Mouse (Mus musculus) forebrain, embryonic 11.5 days (tissue): ENCODE measurements around the gene Taf3. TPM values are rescaled to one million over a fixed set of nuclear protein-coding genes. Genes with fewer than 3 reads are reported as not detected.

Experiments
- ATAC-seq: fragments of 200-750 bp; cut with Nextera tagmentation; replicated peaks from 2 replicates; pipeline ENCODE4 v1.8.0; 2017; ENCODE audit warnings: moderate TSS enrichment; ENCODE audit not compliant: low FRiP score
- DNase-seq: peaks from one replicate; pipeline ENCODE4 v3.0.0-alpha.2; 2017; ENCODE audit warnings: low spot score
- H3K27ac ChIP-seq: fragments of 300-500 bp; sonication (generic); 2 replicates; pipeline ENCODE4 v1.5.1; 2014; ENCODE audit warnings: low read depth, low read length
- H3K27me3 ChIP-seq: fragments of 300-500 bp; sonication (generic); 2 replicates; pipeline ENCODE4 v1.6.1; 2014; ENCODE audit warnings: mild to moderate bottlenecking, low read length, mixed read lengths; ENCODE audit not compliant: control insufficient read depth, insufficient read depth
- H3K36me3 ChIP-seq: fragments of 300-500 bp; sonication (generic); 2 replicates; pipeline ENCODE4 v1.6.1; 2014; ENCODE audit warnings: mild to moderate bottlenecking, low read length, moderate library complexity, mixed read lengths; ENCODE audit not compliant: control insufficient read depth, insufficient read depth
- H3K4me1 ChIP-seq: fragments of 300-500 bp; sonication (generic); replicated peaks from 2 replicates; pipeline ENCODE4 v1.6.1; 2014; ENCODE audit warnings: low read length, mixed read lengths; ENCODE audit not compliant: control insufficient read depth, insufficient read depth
- H3K4me2 ChIP-seq: fragments of 300-500 bp; sonication (generic); 2 replicates; pipeline ENCODE4 v1.6.1; 2014; ENCODE audit warnings: low read depth, mild to moderate bottlenecking, low read length, moderate library complexity, mixed read lengths; ENCODE audit not compliant: severe bottlenecking
- H3K4me3 ChIP-seq: fragments of 300-500 bp; sonication (generic); 2 replicates; pipeline ENCODE4 v1.5.1; 2014; ENCODE audit warnings: low read depth, low read length
- H3K9ac ChIP-seq: fragments of 300-500 bp; sonication (generic); 2 replicates; pipeline ENCODE4 v1.6.1; 2014; ENCODE audit warnings: low read length
- H3K9me3 ChIP-seq: fragments of 300-500 bp; sonication (generic); 2 replicates; pipeline ENCODE4 v1.6.1; 2016; ENCODE audit warnings: low read length, mixed read lengths; ENCODE audit not compliant: control insufficient read depth
- WGBS: fragments of 180-500 bp; shearing (Covaris S2); extraction: QIAGEN DNeasy Blood & Tissue Kit; methylation state at CpG from one replicate; pipeline ENCODE4 v1.1.7; 2014; 5-methylcytosine and 5-hydroxymethylcytosine counted together
- polyA plus RNA-seq: library from polyadenylated mRNA; unstranded; fragments of >200 nt; fragmentation: Nextera tagmentation; extraction: Ambion mirVana; gene quantifications from 2 replicates; pipeline ENCODE4 v1.2.1, GENCODE M21; 2014

The Taf3 gene
- polyA plus RNA-seq, 1 experiment from 2014 or later: 18.8 TPM

DNA sequence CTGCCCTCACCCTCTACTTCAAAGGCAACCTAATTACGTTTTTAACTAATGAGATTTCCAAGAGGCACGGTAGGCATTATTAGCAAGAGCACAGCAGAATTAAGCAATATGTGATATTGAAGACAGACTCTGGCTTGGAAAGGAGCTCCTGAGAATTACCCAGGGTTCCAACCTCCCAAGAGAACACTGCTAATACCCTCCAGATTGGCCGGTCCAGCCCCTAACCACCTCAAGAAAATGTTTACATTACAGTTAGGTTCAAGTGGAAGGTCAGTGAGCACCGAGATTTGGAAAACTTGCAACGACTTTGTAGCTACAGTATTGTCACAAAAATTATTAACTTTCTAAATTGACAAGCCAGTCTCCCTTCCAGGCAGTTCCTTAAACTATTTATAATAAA is 66.0 kb downstream of the Taf3 start:
- DNase-seq (no peak), ATAC-seq (no peak)
- Histone ChIP-seq H3K4me2 (no peak overlapping the region), H3K4me1 (peaks cover 7% of the 10 kb centered on the region), H3K9me3 (no peaks in the 10 kb centered on the region), H3K4me3 (no peak overlapping the region), H3K27ac (no peak overlapping the region), H3K36me3 (no peaks in the 10 kb centered on the region), H3K27me3 (no peaks in the 10 kb centered on the region), H3K9ac (no peak overlapping the region)
- WGBS: 41% methylated on average over 5 of the region's 5 CpGs

DNA sequence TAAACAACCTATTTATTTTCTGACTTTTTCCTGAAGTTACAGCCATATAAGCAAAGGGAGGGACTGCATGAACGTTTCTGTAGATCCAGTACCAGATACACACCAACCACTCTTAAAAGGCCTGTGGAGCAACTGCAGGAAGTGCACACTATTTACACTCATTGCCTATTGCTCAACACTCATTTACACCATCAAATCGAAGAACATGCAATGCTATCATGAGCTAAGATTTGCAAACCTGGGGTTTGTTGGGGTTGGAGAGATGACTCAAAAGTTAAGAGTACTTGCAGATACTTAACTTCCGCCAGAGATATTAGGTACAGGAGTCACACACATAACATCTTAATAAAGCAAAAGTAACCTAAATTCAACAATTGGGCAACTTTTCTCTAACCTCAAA is 76.5 kb downstream of the Taf3 start:
- H3K4me1 ChIP-seq: no peaks in the 10 kb centered on the region
- H3K9me3 ChIP-seq: no peaks in the 10 kb centered on the region
- WGBS: 89% methylated on average over 3 of the region's 3 CpGs
- no peak overlapping the region for H3K4me3 ChIP-seq
- ATAC-seq (no peak), DNase-seq (no peak)
- H3K27ac ChIP-seq: no peak overlapping the region
- H3K36me3 ChIP-seq: no peaks in the 10 kb centered on the region
- no peak overlapping the region for H3K4me2 ChIP-seq
- H3K27me3 ChIP-seq: no peaks in the 10 kb centered on the region
- H3K9ac ChIP-seq: no peak overlapping the region

DNA sequence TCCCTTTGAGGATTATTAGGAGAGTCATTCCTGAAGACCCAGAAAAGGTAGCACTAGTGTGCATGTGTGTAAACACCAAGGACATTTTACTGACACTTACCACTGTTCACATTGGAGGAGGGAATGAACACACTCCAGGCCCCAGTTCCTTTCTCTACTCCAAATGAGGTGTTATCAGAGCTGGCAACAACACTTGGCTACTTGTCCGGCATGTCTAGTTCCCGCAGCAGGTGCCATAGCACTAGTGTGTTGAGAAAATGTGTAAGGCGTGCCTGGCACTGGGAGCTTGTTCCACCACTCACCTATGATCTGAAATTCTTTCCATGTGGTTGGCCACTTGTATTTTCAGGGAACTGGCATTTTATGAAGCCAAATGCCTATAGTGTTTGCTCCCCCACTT is 77.8 kb downstream of the Taf3 start:
- Histone ChIP-seq H3K36me3 (no peaks in the 10 kb centered on the region), H3K4me1 (no peaks in the 10 kb centered on the region), H3K9ac (no peak overlapping the region), H3K4me3 (no peak overlapping the region), H3K4me2 (no peak overlapping the region), H3K9me3 (no peaks in the 10 kb centered on the region), H3K27ac (no peak overlapping the region), H3K27me3 (no peaks in the 10 kb centered on the region)
- ATAC-seq (no peak), DNase-seq (no peak)
- 93% methylated on average over 3 of the region's 3 CpGs for WGBS

DNA sequence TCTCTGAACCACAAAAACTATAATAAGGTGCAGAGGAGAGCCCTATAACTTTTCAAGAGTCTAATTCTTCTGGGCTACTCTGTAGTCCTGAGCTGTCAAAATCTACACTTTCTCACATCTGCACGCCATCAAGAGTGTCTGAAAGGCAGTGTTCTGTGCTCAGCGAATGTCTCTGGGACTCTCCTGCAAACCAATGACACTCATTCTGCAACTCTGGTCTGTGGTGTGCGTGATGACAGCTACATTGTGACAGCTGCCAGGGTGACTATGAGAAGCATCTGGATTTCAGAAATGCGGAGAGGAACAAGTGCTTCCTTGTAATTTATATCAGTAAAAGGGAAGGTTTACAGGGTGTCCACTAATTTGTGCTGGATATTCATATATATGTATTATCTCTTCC is 78.2 kb downstream of the Taf3 start:
- ATAC-seq (no peak), DNase-seq (no peak)
- H3K9me3 ChIP-seq: no peaks in the 10 kb centered on the region
- no peaks in the 10 kb centered on the region for H3K27me3 ChIP-seq
- no peak overlapping the region for H3K27ac ChIP-seq
- no peaks in the 10 kb centered on the region for H3K4me1 ChIP-seq
- H3K9ac ChIP-seq: no peak overlapping the region
- 86% methylated on average over 4 of the region's 4 CpGs for WGBS
- H3K4me3 ChIP-seq: no peak overlapping the region
- H3K36me3 ChIP-seq: no peaks in the 10 kb centered on the region
- no peak overlapping the region for H3K4me2 ChIP-seq

DNA sequence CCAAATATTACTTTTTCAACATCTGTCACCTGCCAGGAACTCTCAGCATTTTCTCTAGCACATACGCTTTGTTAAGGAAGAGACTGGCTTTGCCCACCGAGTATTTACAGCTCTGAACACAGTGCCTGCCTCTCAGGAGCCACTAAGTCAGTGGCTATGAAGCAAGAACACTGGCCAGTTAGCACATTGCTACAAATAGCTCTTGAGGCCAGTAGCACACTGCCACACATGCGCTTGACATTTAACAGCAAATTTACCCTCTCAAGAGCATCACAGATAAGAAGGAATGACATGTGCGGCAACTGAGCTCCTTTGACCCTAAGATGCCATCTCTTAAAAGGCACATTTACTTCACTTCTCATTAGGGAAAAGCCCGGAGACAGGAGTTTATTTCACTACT is 78.7 kb downstream of the Taf3 start:
- H3K27ac ChIP-seq: no peak overlapping the region
- ATAC-seq: no peak
- H3K4me2 ChIP-seq: no peak overlapping the region
- no peak for DNase-seq
- no peaks in the 10 kb centered on the region for H3K27me3 ChIP-seq
- H3K9ac ChIP-seq: no peak overlapping the region
- H3K4me3 ChIP-seq: no peak overlapping the region
- no peaks in the 10 kb centered on the region for H3K9me3 ChIP-seq
- WGBS: 95% methylated on average over 5 of the region's 5 CpGs
- H3K4me1 ChIP-seq: no peaks in the 10 kb centered on the region
- no peaks in the 10 kb centered on the region for H3K36me3 ChIP-seq

DNA sequence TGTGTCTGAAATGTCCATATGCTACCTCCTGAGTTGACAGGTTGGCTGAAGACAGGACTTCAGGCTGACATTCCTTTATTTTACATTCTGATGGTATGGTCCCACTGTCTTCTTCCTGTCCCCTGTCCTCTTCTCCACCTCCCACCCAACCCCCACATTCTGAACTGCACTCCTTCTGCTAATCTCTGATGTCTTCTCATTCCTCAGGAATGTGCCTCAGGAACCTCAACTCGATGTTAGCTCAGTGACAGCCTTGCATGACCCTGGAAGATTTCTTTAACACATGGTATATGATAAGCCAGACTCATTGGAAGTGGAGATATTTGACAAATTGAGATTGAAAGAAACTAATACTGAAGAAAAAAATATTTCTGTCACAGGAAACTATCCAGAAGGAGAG is 81.8 kb downstream of the Taf3 start:
- Histone ChIP-seq H3K36me3 (no peaks in the 10 kb centered on the region), H3K4me3 (no peak overlapping the region), H3K9ac (no peak overlapping the region), H3K4me2 (no peak overlapping the region), H3K27ac (no peak overlapping the region), H3K4me1 (no peaks in the 10 kb centered on the region), H3K27me3 (no peaks in the 10 kb centered on the region), H3K9me3 (no peaks in the 10 kb centered on the region)
- ATAC-seq (no peak), DNase-seq (no peak)
- 60% methylated on average over 1 of the region's 1 CpGs for WGBS

DNA sequence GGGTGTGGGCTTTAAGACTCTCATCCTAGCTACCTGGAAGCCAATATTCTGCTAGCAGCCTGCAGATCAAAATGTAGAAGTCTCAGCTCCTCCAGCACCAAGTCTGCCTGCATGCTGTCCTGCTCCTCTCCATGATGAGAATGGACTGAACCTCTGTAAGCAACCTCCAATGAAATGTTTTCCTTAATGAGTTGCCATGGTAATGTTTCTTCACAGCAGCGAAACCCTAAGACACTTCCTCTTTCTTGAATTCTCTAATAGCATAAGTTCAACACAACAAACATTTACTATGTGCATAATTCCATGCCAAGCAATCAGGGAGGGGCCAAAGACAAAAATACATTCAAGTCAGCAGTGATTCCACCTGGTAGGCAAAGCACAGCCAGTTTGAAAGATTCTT is 82.8 kb downstream of the Taf3 start:
- WGBS: 85% methylated on average over 1 of the region's 1 CpGs
- H3K4me3 ChIP-seq: no peak overlapping the region
- no peak overlapping the region for H3K4me2 ChIP-seq
- H3K9ac ChIP-seq: no peak overlapping the region
- H3K27ac ChIP-seq: no peak overlapping the region
- no peaks in the 10 kb centered on the region for H3K9me3 ChIP-seq
- H3K36me3 ChIP-seq: no peaks in the 10 kb centered on the region
- no peaks in the 10 kb centered on the region for H3K27me3 ChIP-seq
- no peaks in the 10 kb centered on the region for H3K4me1 ChIP-seq
- no peak for ATAC-seq
- DNase-seq: no peak

GRCm38 (mm10) chr2:9962871-9963270 is 85.5 kb downstream of the Taf3 start:
- Histone ChIP-seq H3K27me3 (no peaks in the 10 kb centered on the region), H3K9ac (no peak overlapping the region), H3K4me1 (no peaks in the 10 kb centered on the region), H3K36me3 (no peaks in the 10 kb centered on the region), H3K4me3 (no peak overlapping the region), H3K4me2 (no peak overlapping the region), H3K27ac (no peak overlapping the region), H3K9me3 (no peaks in the 10 kb centered on the region)
- ATAC-seq (no peak), DNase-seq (no peak)

DNA sequence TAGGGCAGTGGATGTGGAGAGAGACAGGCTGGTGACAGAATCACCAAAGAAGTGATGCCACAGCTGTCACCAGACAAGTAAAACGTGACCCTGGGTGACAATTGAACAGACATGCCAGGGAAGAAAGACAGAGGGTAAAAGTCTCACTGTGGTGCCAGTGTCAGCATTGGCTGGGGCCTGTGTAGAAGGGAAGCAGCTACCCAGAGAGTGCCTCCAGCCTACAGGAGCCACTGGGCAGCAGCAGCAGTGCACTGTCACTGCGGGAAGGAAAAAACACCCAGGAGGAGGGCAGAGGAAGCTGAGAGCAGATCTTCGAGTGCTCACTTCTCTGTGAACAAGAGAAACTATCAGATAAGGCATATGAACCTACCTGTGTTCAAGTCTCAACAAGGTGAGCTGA is 86.7 kb downstream of the Taf3 start:
- no peak overlapping the region for H3K27ac ChIP-seq

More for the DNA sequence above, 86.7 kb downstream of the Taf3 start:
- Histone ChIP-seq H3K9me3 (no peaks in the 10 kb centered on the region), H3K27me3 (no peaks in the 10 kb centered on the region), H3K4me2 (no peak overlapping the region), H3K36me3 (no peaks in the 10 kb centered on the region), H3K9ac (no peak overlapping the region), H3K4me1 (no peaks in the 10 kb centered on the region), H3K4me3 (no peak overlapping the region)
- 82% methylated on average over 3 of the region's 3 CpGs for WGBS
- DNase-seq (no peak), ATAC-seq (no peak)
